Mouse (Mus musculus) embryonic facial prominence, embryonic 12.5 days (tissue): ENCODE measurements around the gene Mrgprb4. TPM values are rescaled to one million over a fixed set of nuclear protein-coding genes. Genes with fewer than 3 reads are reported as not detected.

Experiments used
- ATAC-seq: fragments of 200-750 bp; cut with Nextera tagmentation; 2 replicates; pipeline ENCODE4 v1.8.0; 2017; ENCODE audit not compliant: insufficient number of reproducible peaks, insufficient read depth, low FRiP score, low TSS enrichment
- H3K27ac ChIP-seq: fragments of 300-500 bp; sonication (generic); 2 replicates; pipeline ENCODE4 v1.5.1; 2016; ENCODE audit warnings: mild to moderate bottlenecking
- H3K27me3 ChIP-seq: fragments of 300-500 bp; sonication (generic); 2 replicates; pipeline ENCODE4 v1.6.1; 2016; ENCODE audit warnings: mild to moderate bottlenecking, moderate library complexity
- H3K36me3 ChIP-seq: fragments of 300-500 bp; sonication (generic); 2 replicates; pipeline ENCODE4 v1.6.1; 2016; ENCODE audit warnings: mild to moderate bottlenecking
- H3K4me1 ChIP-seq: fragments of 300-500 bp; sonication (generic); 2 replicates; pipeline ENCODE4 v1.6.1; 2016
- H3K4me2 ChIP-seq: fragments of 300-500 bp; sonication (generic); replicated peaks from 2 replicates; pipeline ENCODE4 v1.6.1; 2016; ENCODE audit warnings: mild to moderate bottlenecking, moderate library complexity
- H3K4me3 ChIP-seq: fragments of 300-500 bp; sonication (generic); 2 replicates; pipeline ENCODE4 v1.5.1; 2016; ENCODE audit warnings: mild to moderate bottlenecking
- H3K9ac ChIP-seq: fragments of 300-500 bp; sonication (generic); 2 replicates; pipeline ENCODE4 v1.6.1; 2016; ENCODE audit warnings: mild to moderate bottlenecking, moderate library complexity
- H3K9me3 ChIP-seq: fragments of 300-500 bp; sonication (generic); 2 replicates; pipeline ENCODE4 v1.6.1; 2016; ENCODE audit warnings: mild to moderate bottlenecking, moderate library complexity
- WGBS: fragments of 180-500 bp; shearing (Covaris S2); methylation state at CpG from one replicate; pipeline ENCODE4 v1.1.7; 2016; 5-methylcytosine and 5-hydroxymethylcytosine counted together
- polyA plus RNA-seq: library from polyadenylated mRNA; unstranded; fragments of >200 nt; fragmentation: Nextera tagmentation; extraction: Ambion mirVana; gene quantifications from 2 replicates; pipeline ENCODE4 v1.2.1, GENCODE M21; 2016

The Mrgprb4 gene
- not detected in 2 replicates for polyA plus RNA-seq

- WGBS: 87% methylated on average over 3 of the region's 3 CpGs
- no peak for ATAC-seq
- H3K4me2 ChIP-seq: no peak within 1 kb of the TSS
- H3K27ac ChIP-seq: no peak within 1 kb of the TSS
- no peak within 1 kb of the TSS for H3K9ac ChIP-seq
- H3K9me3 ChIP-seq: no peaks in the 10 kb centered on the region
- H3K36me3 ChIP-seq: no peaks in the 10 kb centered on the region
- no peak within 1 kb of the TSS for H3K4me3 ChIP-seq
- H3K27me3 ChIP-seq: no peaks in the 10 kb centered on the region
- no peaks in the 10 kb centered on the region for H3K4me1 ChIP-seq
Measured at GRCm38 (mm10) chr7:48199188-48199587, at the start of gene Mrgprb4. Gene Mrgprb4 (minus strand): TSS chr7:48199288.

GRCm38 (mm10) chr7:48226114-48226513 lies 27.0 kb upstream of the Mrgprb4 start:
- Histone ChIP-seq H3K9me3 (0 out of 2 replicates have a peak, but pooled peaks cover 10% of the 10 kb centered on the region), H3K27me3 (no peaks in the 10 kb centered on the region), H3K36me3 (no peaks in the 10 kb centered on the region), H3K4me2 (no peak overlapping the region), H3K27ac (no peak overlapping the region), H3K9ac (no peak overlapping the region), H3K4me3 (no peak overlapping the region), H3K4me1 (no peaks in the 10 kb centered on the region)
- no peak for ATAC-seq

- Histone ChIP-seq H3K4me2 (no peak overlapping the region), H3K9ac (no peak overlapping the region), H3K27me3 (no peaks in the 10 kb centered on the region), H3K27ac (no peak overlapping the region), H3K4me1 (no peaks in the 10 kb centered on the region), H3K9me3 (0 out of 2 replicates have a peak, but pooled peaks cover 10% of the 10 kb centered on the region), H3K36me3 (no peaks in the 10 kb centered on the region), H3K4me3 (no peak overlapping the region)
- 83% methylated on average over 5 of the region's 5 CpGs for WGBS
- no peak for ATAC-seq
Measured at GRCm38 (mm10) chr7:48225065-48225464, 26.0 kb upstream of the Mrgprb4 start.

- H3K27me3 ChIP-seq: no peaks in the 10 kb centered on the region
- H3K4me1 ChIP-seq: no peaks in the 10 kb centered on the region
- WGBS: 81% methylated on average over 2 of the region's 2 CpGs
- ATAC-seq: no peak
- no peak within 1 kb of the TSS for H3K27ac ChIP-seq
- no peak within 1 kb of the TSS for H3K4me2 ChIP-seq
- no peaks in the 10 kb centered on the region for H3K36me3 ChIP-seq
- no peaks in the 10 kb centered on the region for H3K9me3 ChIP-seq
- no peak within 1 kb of the TSS for H3K9ac ChIP-seq
- H3K4me3 ChIP-seq: no peak within 1 kb of the TSS
Measured at GRCm38 (mm10) chr7:48168919-48169318, 30.2 kb downstream of the Mrgprb4 start, which contains the start of gene Mrgprb5. Gene Mrgprb5 (minus strand): TSS chr7:48169019.

GRCm38 (mm10) chr7:48167471-48167870 lies 31.6 kb downstream of the Mrgprb4 start:
- WGBS: 85% methylated on average over 2 of the region's 2 CpGs
- H3K27me3 ChIP-seq: no peaks in the 10 kb centered on the region

More at GRCm38 (mm10) chr7:48167471-48167870, 31.6 kb downstream of the Mrgprb4 start:
- H3K4me3 ChIP-seq: no peak overlapping the region
- no peak overlapping the region for H3K4me2 ChIP-seq
- no peak overlapping the region for H3K9ac ChIP-seq
- H3K4me1 ChIP-seq: no peaks in the 10 kb centered on the region
- H3K9me3 ChIP-seq: no peaks in the 10 kb centered on the region
- H3K27ac ChIP-seq: no peak overlapping the region
- no peaks in the 10 kb centered on the region for H3K36me3 ChIP-seq
- ATAC-seq: no peak

Other genes with a start within 250 kb of the Mrgprb4 start
- not detected in 2 replicates for gene Mrgpra4, start 217.2 kb downstream of the Mrgprb4 start, polyA plus RNA-seq
- gene Mrgprx1, start 171.7 kb downstream of the Mrgprb4 start, polyA plus RNA-seq: not detected in 2 replicates
- not detected in 2 replicates for gene Mrgprb5, start 30.3 kb downstream of the Mrgprb4 start, polyA plus RNA-seq
- not detected in 2 replicates for gene Mrgprb8, start 189.2 kb upstream of the Mrgprb4 start, polyA plus RNA-seq